Mouse (Mus musculus) bone marrow macrophage, adult 2 months (primary cell): ENCODE results near the gene Gm13288.
"Not testable (repeated sequence)": the region's sequence is repeated elsewhere in the genome, so short reads cannot be mapped to it uniquely, and the experiment has no call there.

ENCODE experiments used
- CTCF ChIP-seq: IDR thresholded peaks from 2 replicates; pipeline ENCODE4 v1.5.1; 2012; ENCODE audit warnings: low read depth, mild to moderate bottlenecking, low read length, moderate library complexity
- POLR2A ChIP-seq: IDR thresholded peaks from 2 replicates; pipeline ENCODE4 v1.6.1; 2012; ENCODE audit warnings: mild to moderate bottlenecking, low read depth, low read length, borderline replicate concordance

GRCm38 (mm10) chr4:88773534-88773933, 31.8 kb upstream of the Gm13288 start, which contains the start of gene Gm13290:
- TF ChIP-seq CTCF, POLR2A: not testable (repeated sequence)
